Mouse (Mus musculus): ENCODE measurements at regions not wholly inside any gene's neighbourhood (a gene's known extent, or its start where the extent isn't known, plus 50 kb on each side); places are given as distances from the start of the nearest gene placed in this dataset.

GRCm38 (mm10) chr4:54704696-54705095, 240.2 kb upstream of the Zfp462 start:
- no peak overlapping the region for H3K4me2 ChIP-seq
- no peaks in the 10 kb centered on the region for H3K27me3 ChIP-seq
- H3K9me3 ChIP-seq (replicated peaks), result no peaks in the 10 kb centered on the region
- no peak for ATAC-seq (replicated peaks; ENCODE audit: low FRiP score)
- no peak overlapping the region for H3K4me3 ChIP-seq (replicated peaks)
- no peak overlapping the region for H3K9ac ChIP-seq
- no peaks in the 10 kb centered on the region for H3K36me3 ChIP-seq
- H3K4me1 ChIP-seq, result no peaks in the 10 kb centered on the region
- WGBS, result 75% methylated on average over 5 of the region's 5 CpGs
- H3K27ac ChIP-seq, result no peak overlapping the region

- Histone ChIP-seq H3K36me3 (no peaks in the 10 kb centered on the region), H3K9ac (no peak overlapping the region)
These were observed 235.1 kb upstream of the Zfp462 start for GRCm38 (mm10) chr4:54709751-54710150.

DNA sequence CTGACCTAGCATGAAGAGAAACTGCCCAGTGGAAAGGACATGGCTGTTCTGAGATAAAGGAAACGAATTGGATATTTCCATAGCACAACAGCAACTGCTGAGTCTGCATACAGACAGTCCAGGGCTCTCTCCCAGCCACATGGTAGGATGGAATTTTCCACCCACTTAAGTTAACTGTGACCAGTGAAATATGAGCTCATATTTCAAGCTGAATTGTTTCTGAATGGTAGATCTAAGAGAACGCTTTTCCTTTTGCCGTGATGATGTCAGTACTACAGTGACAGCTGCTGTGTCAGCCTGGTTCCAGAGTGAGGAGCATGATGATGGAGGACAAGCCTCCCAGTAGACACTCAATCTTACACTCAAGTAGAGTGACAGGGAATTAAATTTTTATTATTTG, 231.9 kb upstream of the Zfp462 start:
- Histone ChIP-seq H3K9me3 (replicated peaks) (no peaks in the 10 kb centered on the region), H3K4me3 (replicated peaks) (no peak overlapping the region), H3K27ac (no peak overlapping the region), H3K4me2 (no peak overlapping the region), H3K27me3 (no peaks in the 10 kb centered on the region), H3K4me1 (0 out of 2 replicates have a peak, but pooled peaks cover 4% of the 10 kb centered on the region), H3K9ac (no peak overlapping the region), H3K36me3 (no peaks in the 10 kb centered on the region)
- 28% methylated on average over 3 of the region's 3 CpGs for WGBS
- ATAC-seq (replicated peaks; ENCODE audit: low FRiP score), result peak; percentile 62; the same call in 1 of the 2 replicates

More at GRCm38 (mm10) chr4:54709751-54710150, 235.1 kb upstream of the Zfp462 start:
- no peaks in the 10 kb centered on the region for H3K27me3 ChIP-seq
- H3K9me3 ChIP-seq (replicated peaks), result no peaks in the 10 kb centered on the region
- H3K4me3 ChIP-seq (replicated peaks), result no peak overlapping the region
- 0 out of 2 replicates have a peak, but pooled peaks cover 4% of the 10 kb centered on the region for H3K4me1 ChIP-seq
- ATAC-seq (replicated peaks; ENCODE audit: low FRiP score), result no peak
- H3K4me2 ChIP-seq, result no peak overlapping the region
- no peak overlapping the region for H3K27ac ChIP-seq

GRCm38 (mm10) chr4:54714612-54715342, 230.1 kb upstream of the Zfp462 start:
- H3K27ac ChIP-seq, result no peak overlapping the region
- WGBS, result 66% methylated on average over 9 of the region's 9 CpGs
- H3K9ac ChIP-seq, result no peak overlapping the region
- H3K4me3 ChIP-seq (replicated peaks), result no peak overlapping the region
- no peak for ATAC-seq (replicated peaks; ENCODE audit: low FRiP score)
- 0 out of 2 replicates have a peak, but pooled peaks cover 4% of the 10 kb centered on the region for H3K4me1 ChIP-seq
- H3K27me3 ChIP-seq, result no peaks in the 10 kb centered on the region
- H3K4me2 ChIP-seq, result no peak overlapping the region
- H3K9me3 ChIP-seq (replicated peaks), result no peaks in the 10 kb centered on the region
- H3K36me3 ChIP-seq, result no peaks in the 10 kb centered on the region

DNA sequence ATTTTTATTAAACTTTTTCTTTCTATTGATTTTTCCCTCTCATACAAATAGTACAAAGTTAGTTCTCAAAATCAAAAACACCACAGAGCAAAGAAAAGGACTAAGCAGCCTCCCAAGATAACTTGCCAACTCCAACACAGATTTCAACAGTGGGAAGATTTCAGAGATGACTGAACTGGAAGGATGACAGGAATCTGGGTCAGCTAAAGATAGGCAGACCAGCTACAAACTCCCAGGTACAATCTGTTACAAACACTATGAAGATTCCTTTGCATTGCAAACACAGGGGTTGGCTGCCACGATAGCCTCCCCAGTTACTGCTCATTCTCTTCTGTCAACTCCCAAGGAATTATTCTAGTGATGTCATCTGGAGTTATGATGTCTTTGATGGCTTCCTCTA, 226.8 kb upstream of the Zfp462 start:
- no peaks in the 10 kb centered on the region for H3K27me3 ChIP-seq
- H3K4me3 ChIP-seq (replicated peaks), result no peak overlapping the region
- no peaks in the 10 kb centered on the region for H3K4me1 ChIP-seq
- H3K4me2 ChIP-seq, result no peak overlapping the region
- no peak for ATAC-seq (replicated peaks; ENCODE audit: low FRiP score)
- no peaks in the 10 kb centered on the region for H3K36me3 ChIP-seq
- H3K9ac ChIP-seq, result no peak overlapping the region
- no peaks in the 10 kb centered on the region for H3K9me3 ChIP-seq (replicated peaks)
- H3K27ac ChIP-seq, result no peak overlapping the region
- 64% methylated on average over 1 of the region's 1 CpGs for WGBS

GRCm38 (mm10) chr4:54739001-54739400, 205.8 kb upstream of the Zfp462 start:
- ATAC-seq (replicated peaks; ENCODE audit: low FRiP score), result no peak
- Histone ChIP-seq H3K4me2 (no peak overlapping the region), H3K9me3 (replicated peaks) (no peaks in the 10 kb centered on the region), H3K36me3 (no peaks in the 10 kb centered on the region), H3K9ac (no peak overlapping the region), H3K27ac (no peak overlapping the region), H3K27me3 (no peaks in the 10 kb centered on the region), H3K4me1 (no peaks in the 10 kb centered on the region), H3K4me3 (replicated peaks) (no peak overlapping the region)
- 73% methylated on average over 5 of the region's 5 CpGs for WGBS

GRCm38 (mm10) chr4:54751458-54751857, 193.4 kb upstream of the Zfp462 start:
- H3K27ac ChIP-seq, result no peak overlapping the region
- 80% methylated on average over 2 of the region's 2 CpGs for WGBS
- H3K4me1 ChIP-seq, result no peaks in the 10 kb centered on the region
- no peak overlapping the region for H3K9ac ChIP-seq
- no peaks in the 10 kb centered on the region for H3K27me3 ChIP-seq
- no peak overlapping the region for H3K4me3 ChIP-seq (replicated peaks)
- no peaks in the 10 kb centered on the region for H3K9me3 ChIP-seq (replicated peaks)
- no peaks in the 10 kb centered on the region for H3K36me3 ChIP-seq
- no peak overlapping the region for H3K4me2 ChIP-seq
- ATAC-seq (replicated peaks; ENCODE audit: low FRiP score), result no peak

- ATAC-seq (replicated peaks; ENCODE audit: low FRiP score), result no peak
- H3K4me2 ChIP-seq, result no peak overlapping the region
- no peaks in the 10 kb centered on the region for H3K27me3 ChIP-seq
- WGBS, result 90% methylated on average over 4 of the region's 4 CpGs
- H3K36me3 ChIP-seq, result no peaks in the 10 kb centered on the region
- H3K9ac ChIP-seq, result no peak overlapping the region
- H3K9me3 ChIP-seq (replicated peaks), result no peaks in the 10 kb centered on the region
- H3K4me1 ChIP-seq, result peaks cover 6% of the 10 kb centered on the region
- no peak overlapping the region for H3K4me3 ChIP-seq (replicated peaks)
- H3K27ac ChIP-seq, result no peak overlapping the region
These were observed 188.4 kb upstream of the Zfp462 start for GRCm38 (mm10) chr4:54756441-54756840.

- Histone ChIP-seq H3K4me2 (peak overlapping the region; percentile 57), H3K9me3 (replicated peaks) (no peaks in the 10 kb centered on the region), H3K4me1 (peaks cover 6% of the 10 kb centered on the region), H3K27me3 (no peaks in the 10 kb centered on the region), H3K27ac (0 out of 2 replicates have a peak overlapping the region, but pooled peaks have one; percentile 37), H3K4me3 (replicated peaks) (peak overlapping the region; percentile 25), H3K36me3 (no peaks in the 10 kb centered on the region), H3K9ac (no peak overlapping the region)
- ATAC-seq (replicated peaks; ENCODE audit: low FRiP score), result 0 out of 2 replicates have a peak, but pooled peaks have one; percentile 46
- WGBS, result 25% methylated on average over 19 of the region's 19 CpGs
These were observed 186.9 kb upstream of the Zfp462 start for GRCm38 (mm10) chr4:54757715-54758500.

GRCm38 (mm10) chr4:54758501-54758829, 186.4 kb upstream of the Zfp462 start:
- H3K27ac ChIP-seq, result 0 out of 2 replicates have a peak overlapping the region, but pooled peaks have one; percentile 37
- peaks cover 6% of the 10 kb centered on the region for H3K4me1 ChIP-seq
- 20% methylated on average over 8 of the region's 8 CpGs for WGBS
- H3K9ac ChIP-seq, result no peak overlapping the region
- H3K4me3 ChIP-seq (replicated peaks), result peak overlapping the region; percentile 25
- no peaks in the 10 kb centered on the region for H3K36me3 ChIP-seq
- peak overlapping the region; percentile 57 for H3K4me2 ChIP-seq
- H3K9me3 ChIP-seq (replicated peaks), result no peaks in the 10 kb centered on the region
- ATAC-seq (replicated peaks; ENCODE audit: low FRiP score), result 0 out of 2 replicates have a peak, but pooled peaks have one; percentile 29
- no peaks in the 10 kb centered on the region for H3K27me3 ChIP-seq

DNA sequence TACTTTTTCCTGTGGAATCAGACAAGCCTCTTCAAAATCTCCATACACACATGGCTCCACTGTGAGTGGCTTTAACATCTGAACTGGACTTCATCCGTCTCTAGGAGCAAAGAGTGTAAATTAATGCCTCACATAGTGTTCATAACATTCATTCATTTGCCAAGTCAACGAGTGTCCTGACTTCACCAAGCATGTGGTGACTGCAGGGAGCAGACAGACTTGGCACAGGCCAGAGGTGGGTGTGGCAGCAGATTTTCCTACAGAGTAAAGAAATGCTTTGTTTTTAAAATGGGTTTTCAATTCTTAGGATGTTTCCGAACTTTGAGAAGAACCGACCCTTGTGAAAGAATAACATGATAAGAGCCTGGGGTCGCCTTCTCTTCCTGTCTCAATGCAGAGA, 183.6 kb upstream of the Zfp462 start:
- H3K27me3 ChIP-seq, result no peaks in the 10 kb centered on the region
- no peak overlapping the region for H3K9ac ChIP-seq
- no peaks in the 10 kb centered on the region for H3K9me3 ChIP-seq (replicated peaks)
- H3K36me3 ChIP-seq, result no peaks in the 10 kb centered on the region
- H3K4me3 ChIP-seq (replicated peaks), result no peak overlapping the region
- H3K4me2 ChIP-seq, result no peak overlapping the region
- H3K4me1 ChIP-seq, result peaks cover 6% of the 10 kb centered on the region
- no peak for ATAC-seq (replicated peaks; ENCODE audit: low FRiP score)
- H3K27ac ChIP-seq, result no peak overlapping the region
- 64% methylated on average over 5 of the region's 5 CpGs for WGBS

GRCm38 (mm10) chr4:54765045-54765444, 179.8 kb upstream of the Zfp462 start:
- H3K36me3 ChIP-seq, result no peaks in the 10 kb centered on the region
- no peak overlapping the region for H3K4me3 ChIP-seq (replicated peaks)
- H3K27me3 ChIP-seq, result no peaks in the 10 kb centered on the region
- no peak for ATAC-seq (replicated peaks; ENCODE audit: low FRiP score)
- H3K9ac ChIP-seq, result no peak overlapping the region
- H3K27ac ChIP-seq, result no peak overlapping the region
- no peak overlapping the region for H3K4me2 ChIP-seq
- no peaks in the 10 kb centered on the region for H3K9me3 ChIP-seq (replicated peaks)
- H3K4me1 ChIP-seq, result no peaks in the 10 kb centered on the region
- 92% methylated on average over 1 of the region's 1 CpGs for WGBS

All from kidney, embryonic 15.5 days (tissue).